Mouse (Mus musculus): ENCODE data around the gene Iapp. TPM values are rescaled to one million over a fixed set of nuclear protein-coding genes. Genes with fewer than 3 reads are reported as not detected.

Iapp gene
- polyA plus RNA-seq, 1 experiment from 2014 or later = not detected

Other genes starting within 250 kb of the Iapp start
- gene Slco1a6, start 89.9 kb upstream of the Iapp start, polyA plus RNA-seq (2014; fragmentation: Nextera tagmentation; extraction: Ambion mirVana) = 0.23 and 0.55 TPM in 2 replicates
- 0.40 and 0.75 TPM in 2 replicates for gene Slco1a5, start 24.6 kb downstream of the Iapp start, polyA plus RNA-seq (2014; fragmentation: Nextera tagmentation; extraction: Ambion mirVana)
- gene Pyroxd1, start 47.2 kb downstream of the Iapp start, polyA plus RNA-seq (2014; fragmentation: Nextera tagmentation; extraction: Ambion mirVana) = 20.3 and 21.1 TPM in 2 replicates
- 27.2 and 28.4 TPM in 2 replicates for gene Recql, start 88.7 kb downstream of the Iapp start, polyA plus RNA-seq (2014; fragmentation: Nextera tagmentation; extraction: Ambion mirVana)
- 82.7 and 84.3 TPM in 2 replicates for gene Golt1b, start 88.8 kb downstream of the Iapp start, polyA plus RNA-seq (2014; fragmentation: Nextera tagmentation; extraction: Ambion mirVana)
- gene Spx, start 115.0 kb downstream of the Iapp start, polyA plus RNA-seq (2014; fragmentation: Nextera tagmentation; extraction: Ambion mirVana) = 1.7 and 3.2 TPM in 2 replicates
- gene Gys2, start 174.7 kb downstream of the Iapp start, polyA plus RNA-seq (2014; fragmentation: Nextera tagmentation; extraction: Ambion mirVana) = 0.07 TPM in 1 of 2 replicates, not detected in the other
- 483 and 499 TPM in 2 replicates for gene Ldhb, start 209.5 kb downstream of the Iapp start, polyA plus RNA-seq (2014; fragmentation: Nextera tagmentation; extraction: Ambion mirVana)

All from hindbrain, embryonic 14.5 days (tissue).